Mouse (Mus musculus) spleen, embryonic (tissue): ENCODE measurements around the gene Cd5.

Source experiments
- CTCF ChIA-PET: fragments of 350-600 bp; sonication (Branson Sonifier 250); formaldehyde crosslinking; loops from one replicate; lab custom pipeline; 2022; lab: Charles Lee

Cd5 gene

DNA sequence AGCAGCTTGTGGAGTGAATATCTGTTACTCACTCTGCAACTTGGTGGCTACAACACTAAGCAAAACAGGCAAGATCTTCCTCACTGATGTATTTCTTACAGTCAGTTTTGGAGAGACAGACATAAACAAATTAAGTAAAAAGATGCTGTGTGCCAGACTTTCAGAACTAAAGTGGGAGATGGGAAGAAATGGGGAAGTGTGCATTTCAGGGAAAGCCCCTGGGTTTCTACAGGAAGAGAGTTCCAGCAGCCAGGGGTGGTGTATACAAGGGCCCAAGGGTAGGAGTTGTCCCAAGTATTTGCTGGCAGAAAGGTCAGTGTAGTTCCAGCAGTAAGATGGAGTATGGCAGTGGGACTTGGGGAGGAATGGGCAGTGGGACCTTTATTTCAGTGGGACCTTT, 20.7 kb upstream of the Cd5 start:
- CTCF ChIA-PET = no interaction called here

- CTCF ChIA-PET = no interaction called here
Measured at GRCm38 (mm10) chr19:10758708-10759107, 19.9 kb upstream of the Cd5 start.

- CTCF ChIA-PET = no interaction called here
Measured at GRCm38 (mm10) chr19:10757526-10757925, 18.7 kb upstream of the Cd5 start.

DNA sequence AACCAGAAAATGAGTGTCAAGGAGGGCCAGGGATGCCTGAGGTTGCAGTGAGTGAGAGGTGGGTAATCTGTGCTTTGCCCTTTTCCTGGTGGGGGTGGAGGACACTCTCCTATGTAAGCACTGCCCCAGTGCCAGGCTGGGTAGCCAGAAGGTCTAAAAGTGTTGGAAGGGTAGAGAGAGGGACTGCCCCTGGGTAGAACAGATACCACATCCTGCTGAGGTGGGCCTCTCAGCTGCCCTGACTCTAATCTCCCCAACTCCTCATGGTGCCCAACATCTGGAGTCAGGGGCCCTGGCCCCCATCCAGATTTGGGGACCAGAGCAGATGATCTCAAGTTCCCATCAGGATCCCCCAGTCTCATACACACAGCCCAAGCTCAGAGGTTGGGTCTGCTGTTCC, 18.3 kb upstream of the Cd5 start:
- CTCF ChIA-PET = no interaction called here

DNA sequence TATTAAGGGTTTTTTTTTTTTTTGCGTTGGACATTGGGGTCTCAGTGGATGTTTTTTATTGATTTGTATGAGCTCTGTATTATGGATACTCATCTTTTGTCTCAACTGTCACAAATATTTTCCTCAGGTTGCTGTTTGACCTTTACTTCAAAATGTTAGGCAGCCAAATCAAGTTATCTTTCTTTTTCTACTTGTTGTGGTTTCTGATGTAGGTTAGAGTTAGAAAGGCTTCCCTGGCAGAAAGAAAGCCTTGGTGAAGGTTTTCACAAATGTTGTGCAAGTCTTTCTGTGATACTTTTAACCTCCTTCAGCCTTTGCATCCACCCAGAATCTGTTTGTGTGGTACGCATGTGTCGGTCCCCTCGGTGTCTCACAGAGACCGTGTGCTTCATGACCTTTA, 13.8 kb upstream of the Cd5 start:
- CTCF ChIA-PET = interaction anchor here (0.6 kb wide), 2 partner anchors 12 to 161 kb away, joined by 4 to 5 read pairs; no protein-coding TSS in a partner anchor

DNA sequence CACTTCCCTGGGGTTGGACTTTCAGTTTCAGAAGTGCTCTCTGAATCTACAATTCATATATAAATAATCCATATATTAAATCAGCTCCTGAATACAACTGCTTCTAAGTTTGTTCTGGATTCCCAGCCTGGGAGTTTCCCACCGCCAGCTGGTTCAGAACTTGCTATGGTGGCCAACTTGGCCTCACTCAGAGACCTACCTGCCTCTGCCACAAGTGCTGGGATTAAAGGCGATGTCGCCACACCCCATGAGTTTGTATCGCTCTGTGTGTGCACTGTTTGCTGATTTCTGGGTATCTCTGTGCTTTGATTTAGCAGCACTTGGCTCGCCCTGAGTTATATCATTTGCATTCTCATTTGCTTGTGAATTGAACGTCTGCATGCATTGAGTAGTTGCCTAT, 13.3 kb upstream of the Cd5 start:
- CTCF ChIA-PET = no interaction called here

DNA sequence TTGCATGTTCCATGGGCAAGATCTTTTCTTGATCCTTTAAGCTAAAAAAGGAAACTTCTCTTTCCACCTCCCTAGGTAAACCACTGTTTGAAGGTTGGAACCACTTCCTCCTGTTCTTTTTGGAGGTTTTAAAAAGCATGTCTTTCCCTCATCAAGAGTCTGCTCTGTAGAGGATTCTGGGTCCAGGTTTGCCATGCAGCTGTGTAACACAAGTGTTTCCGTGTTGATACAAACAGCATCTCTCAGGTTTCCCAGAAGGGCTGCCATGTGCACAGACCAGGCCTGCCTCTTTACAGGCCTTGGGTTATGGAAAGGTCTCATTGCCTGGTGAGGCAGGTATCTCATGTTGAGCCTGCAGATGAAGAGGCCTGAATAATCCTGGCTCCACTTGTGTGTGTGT, 12.8 kb upstream of the Cd5 start:
- CTCF ChIA-PET = no interaction called here

- CTCF ChIA-PET = interaction anchor here (1.0 kb wide), 1 partner anchor 8 kb away, joined by 17 read pairs; no protein-coding TSS in a partner anchor
Measured at GRCm38 (mm10) chr19:10750161-10750560, 11.4 kb upstream of the Cd5 start.

DNA sequence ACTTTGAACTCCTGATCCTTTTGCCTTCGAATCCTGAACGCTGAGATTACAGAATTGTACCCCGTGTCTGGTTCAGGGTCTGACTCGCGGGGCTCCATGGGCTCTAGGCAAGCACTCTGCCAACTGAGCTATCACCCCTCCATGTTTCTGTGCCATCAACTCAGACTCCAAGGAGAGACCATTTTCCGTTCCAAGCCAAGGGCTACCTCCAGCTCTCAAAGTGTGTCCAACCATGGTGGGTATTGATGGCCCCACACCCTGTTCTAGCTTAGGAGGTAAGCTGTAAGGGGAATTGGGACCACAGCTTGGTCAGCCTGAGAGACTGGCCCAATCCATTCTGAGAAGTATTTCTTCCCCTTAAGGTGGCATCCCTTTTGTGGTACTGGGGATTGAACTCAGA, 10.5 kb upstream of the Cd5 start:
- CTCF ChIA-PET = no interaction called here

GRCm38 (mm10) chr19:10748401-10749102, 9.8 kb upstream of the Cd5 start:
- CTCF ChIA-PET = no interaction called here

- CTCF ChIA-PET = no interaction called here
Measured at GRCm38 (mm10) chr19:10747718-10748117, 8.9 kb upstream of the Cd5 start.

DNA sequence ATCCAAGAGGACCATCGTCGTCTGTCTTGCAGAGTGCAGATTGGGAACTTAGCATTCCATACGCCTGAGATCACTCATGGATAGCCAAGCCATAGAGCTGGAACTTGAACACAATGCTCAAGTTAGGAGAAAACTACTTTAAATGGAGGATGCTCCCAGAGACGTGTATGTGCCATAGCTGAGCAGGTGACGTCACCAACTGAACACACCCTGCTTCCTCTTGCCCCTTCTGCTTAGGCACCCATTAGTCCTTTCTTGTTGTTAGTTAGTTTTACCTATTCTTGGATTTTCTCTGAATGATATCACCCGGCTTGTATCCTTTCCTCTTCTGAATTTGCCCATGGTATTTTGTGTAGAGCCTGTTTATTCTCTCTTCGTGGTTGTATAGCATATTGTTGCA, 8.4 kb upstream of the Cd5 start:
- CTCF ChIA-PET = no interaction called here

DNA sequence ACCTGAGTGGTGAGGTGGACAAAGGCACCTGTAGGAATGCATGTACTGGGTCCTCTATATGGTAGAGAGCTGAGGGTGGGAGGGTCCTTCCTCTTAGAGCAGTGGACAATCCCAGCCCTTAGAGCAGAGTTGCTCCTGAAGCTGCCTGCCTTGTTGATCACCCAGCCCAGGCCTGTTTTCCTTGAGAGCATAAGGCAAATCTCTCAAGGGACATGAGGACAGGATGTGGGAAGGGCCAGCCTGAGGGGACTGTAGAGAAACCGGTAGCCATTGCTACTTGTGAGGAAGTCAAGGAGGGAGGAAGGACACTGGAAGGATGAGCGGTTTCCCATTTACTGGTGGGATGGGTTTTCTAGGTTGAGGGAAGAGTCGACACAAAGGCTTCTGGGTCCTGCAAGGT, 3.8 kb upstream of the Cd5 start:
- CTCF ChIA-PET = interaction anchor here (0.7 to 0.8 kb wide), 2 partner anchors 8 to 92 kb away, joined by 3 to 17 read pairs; no protein-coding TSS in a partner anchor

- CTCF ChIA-PET = interaction anchor here (0.8 kb wide), 1 partner anchor 8 kb away, joined by 17 read pairs; no protein-coding TSS in a partner anchor
Measured at GRCm38 (mm10) chr19:10742145-10742544, 3.3 kb upstream of the Cd5 start.

- CTCF ChIA-PET = interaction anchor here (0.5 to 1.0 kb wide), 4 partner anchors 12 to 154 kb away, joined by 3 to 11 read pairs (median 4); no protein-coding TSS in a partner anchor
Measured at GRCm38 (mm10) chr19:10740641-10741440, 2.0 kb upstream of the Cd5 start.

DNA sequence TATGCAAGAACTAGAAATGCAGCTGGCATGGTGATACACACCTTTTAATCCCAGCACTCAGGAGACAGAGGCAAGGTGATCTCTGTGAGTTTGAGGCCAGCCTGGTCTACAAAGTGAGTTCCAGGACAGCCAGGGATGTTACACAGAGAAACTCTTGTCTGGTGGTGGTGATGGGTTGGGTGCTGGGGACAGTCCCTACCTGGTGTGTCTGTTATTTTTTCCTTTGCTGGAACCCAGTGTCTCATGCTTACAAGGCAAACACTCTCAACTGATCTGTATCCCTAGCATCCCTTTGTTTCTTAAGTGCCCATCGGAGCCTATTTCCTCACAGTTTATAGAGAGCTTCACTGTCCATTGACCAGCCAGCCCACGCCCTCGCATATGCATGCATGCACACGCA, 1.1 kb upstream of the Cd5 start:
- CTCF ChIA-PET = interaction anchor here (0.6 to 1.0 kb wide), 2 partner anchors 24 to 39 kb away, joined by 3 to 4 read pairs; no protein-coding TSS in a partner anchor

GRCm38 (mm10) chr19:10738038-10738437, 764 bp downstream of the Cd5 start:
- CTCF ChIA-PET = no interaction called here

DNA sequence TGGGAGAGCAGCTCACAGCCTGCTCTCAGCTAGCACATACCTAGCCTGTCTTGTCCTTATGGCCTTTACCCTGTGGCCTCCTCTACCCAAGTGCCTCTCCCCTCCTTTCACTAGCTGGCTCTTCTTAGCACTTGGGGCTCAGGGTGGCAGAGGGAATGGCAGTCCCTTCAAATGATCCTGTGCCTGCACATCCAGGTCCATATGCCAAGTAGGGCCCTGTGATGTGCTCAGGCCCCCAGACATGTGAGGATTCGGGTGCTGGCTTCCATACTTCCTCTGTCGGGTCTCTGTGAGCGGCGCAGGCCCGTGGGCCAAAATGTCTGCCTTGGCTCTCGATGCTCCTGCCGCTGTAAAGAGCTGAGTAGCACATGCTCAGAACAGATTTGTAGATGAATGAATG, 2.9 kb downstream of the Cd5 start:
- CTCF ChIA-PET = no interaction called here

DNA sequence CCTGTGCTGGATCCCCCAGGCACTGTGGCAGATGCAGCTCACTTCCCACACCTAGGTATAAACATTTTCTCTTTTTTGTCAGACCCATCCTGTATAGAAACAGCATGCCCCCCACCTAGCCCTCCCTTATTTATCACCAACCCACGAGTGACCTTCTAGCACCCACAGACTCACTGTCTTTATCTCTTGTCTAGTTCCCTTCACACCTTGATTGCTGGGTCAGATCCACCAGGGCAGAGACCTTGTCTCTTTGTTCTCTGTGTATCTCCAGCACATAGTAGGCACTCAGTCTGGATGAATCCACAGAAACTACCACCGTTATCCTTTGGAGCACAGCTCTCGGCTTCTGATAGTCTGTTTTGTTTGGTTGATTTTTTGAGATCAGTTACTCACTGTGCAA, 3.7 kb downstream of the Cd5 start:
- CTCF ChIA-PET = no interaction called here

DNA sequence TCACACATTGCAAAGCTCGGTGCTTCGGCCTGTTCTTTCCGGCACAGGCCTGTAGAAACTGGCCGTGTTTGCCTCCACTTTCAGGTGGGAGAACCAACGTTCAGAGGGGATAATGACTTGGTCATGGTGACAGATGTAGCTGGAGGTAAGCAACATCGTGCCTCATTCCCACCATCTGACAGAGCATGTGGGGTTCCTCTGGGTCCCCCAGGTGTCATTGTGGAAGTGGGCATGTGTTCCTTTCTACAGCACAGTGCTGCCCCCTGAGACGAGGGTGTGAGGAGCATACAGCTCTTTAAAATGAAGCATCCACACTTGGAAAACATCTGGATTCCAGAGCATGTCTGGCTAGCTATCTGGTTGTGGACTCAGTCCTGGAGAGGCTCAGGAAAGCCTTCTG, 4.2 kb downstream of the Cd5 start:
- CTCF ChIA-PET = interaction anchor here (0.6 kb wide), 1 partner anchor 19 kb away, joined by 3 read pairs; no protein-coding TSS in a partner anchor

GRCm38 (mm10) chr19:10733501-10734127, 5.2 kb downstream of the Cd5 start:
- CTCF ChIA-PET = no interaction called here

DNA sequence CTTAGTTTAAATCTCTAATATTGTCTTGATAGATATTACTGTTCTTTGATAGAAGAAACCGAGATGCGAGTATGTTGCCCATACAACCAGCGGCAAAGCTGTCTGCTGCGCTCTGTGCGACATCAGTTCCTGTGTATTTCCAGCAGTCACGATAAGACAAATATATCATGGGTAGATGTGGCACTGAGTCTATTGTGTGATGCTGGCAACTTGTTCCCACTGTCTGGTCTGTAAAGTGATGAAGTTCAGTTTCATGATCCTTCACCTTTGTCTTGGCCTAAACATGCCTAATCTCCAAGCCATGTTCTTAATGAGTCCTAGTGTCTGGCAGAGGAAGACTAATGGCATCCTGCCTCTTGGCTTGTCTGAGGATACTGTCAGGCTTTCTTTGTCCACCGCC, 6.1 kb downstream of the Cd5 start:
- CTCF ChIA-PET = no interaction called here
